Mouse (Mus musculus) lung, embryonic 14.5 days (tissue): ENCODE results near the gene Cxcl17. TPM values are rescaled to one million over a fixed set of nuclear protein-coding genes. Genes with fewer than 3 reads are reported as not detected.
A peak's percentile ranks its signal among the peaks of the same experiment; 100 is the strongest.
"Not testable (repeated sequence)": the region's sequence is repeated elsewhere in the genome, so short reads cannot be mapped to it uniquely, and the experiment has no call there.

Experiments
- ATAC-seq: fragments of 200-750 bp; cut with Nextera tagmentation; 2 replicates; pipeline ENCODE4 v1.8.0; 2017; ENCODE audit warnings: mild to moderate bottlenecking, moderate TSS enrichment, moderate library complexity; ENCODE audit not compliant: insufficient read depth
- DNase-seq: peaks from one replicate; pipeline ENCODE4 v3.0.0-alpha.2; 2015
- H3K27ac ChIP-seq: fragments of 300-500 bp; sonication (generic); 2 replicates; pipeline ENCODE4 v1.5.1; 2014; ENCODE audit warnings: low read depth, mild to moderate bottlenecking, moderate library complexity
- H3K27me3 ChIP-seq: fragments of 300-500 bp; sonication (generic); 2 replicates; pipeline ENCODE4 v1.6.1; 2014; ENCODE audit warnings: low read length, control low read depth; ENCODE audit not compliant: insufficient read depth
- H3K36me3 ChIP-seq: fragments of 300-500 bp; sonication (generic); 2 replicates; pipeline ENCODE4 v1.6.1; 2014; ENCODE audit warnings: control low read depth; ENCODE audit not compliant: insufficient read depth
- H3K4me1 ChIP-seq: fragments of 300-500 bp; sonication (generic); 2 replicates; pipeline ENCODE4 v1.6.1; 2014; ENCODE audit warnings: antibody characterized with exemption, control low read depth; ENCODE audit not compliant: insufficient read depth
- H3K4me2 ChIP-seq: fragments of 300-500 bp; sonication (generic); 2 replicates; pipeline ENCODE4 v1.6.1; 2014; ENCODE audit warnings: mild to moderate bottlenecking
- H3K4me3 ChIP-seq: fragments of 300-500 bp; sonication (generic); 2 replicates; pipeline ENCODE4 v1.5.1; 2014; ENCODE audit warnings: low read depth, low read length
- H3K9ac ChIP-seq: fragments of 300-500 bp; sonication (generic); 2 replicates; pipeline ENCODE4 v1.6.1; 2014
- H3K9me3 ChIP-seq: fragments of 300-500 bp; sonication (generic); 2 replicates; pipeline ENCODE4 v1.6.1; 2016; ENCODE audit warnings: low read depth, low read length, control low read depth
- CTCF ChIP-seq: IDR thresholded peaks from 2 replicates; pipeline ENCODE4 v1.5.1; 2016; ENCODE audit warnings: antibody characterized with exemption, low read depth
- WGBS: fragments of 180-500 bp; shearing (Covaris S2); extraction: QIAGEN DNeasy Blood & Tissue Kit; methylation state at CpG from one replicate; pipeline ENCODE4 v1.1.7; 2014; 5-methylcytosine and 5-hydroxymethylcytosine counted together
- polyA plus RNA-seq: library from polyadenylated mRNA; unstranded; fragments of >200 nt; fragmentation: Nextera tagmentation; extraction: Ambion mirVana; gene quantifications from 2 replicates; pipeline ENCODE4 v1.2.1, GENCODE M21; 2014

Gene Cxcl17
- polyA plus RNA-seq, 1 experiment from 2014 or later: not detected

- ATAC-seq (no peak), DNase-seq (no peak)
- Histone ChIP-seq H3K27ac (peak overlapping the region; percentile 16; the same call in 1 of the 2 replicates), H3K36me3 (no peaks in the 10 kb centered on the region), H3K4me3 (no peak overlapping the region), H3K4me2 (no peak overlapping the region), H3K9me3 (no peaks in the 10 kb centered on the region), H3K9ac (no peak overlapping the region), H3K4me1 (no peaks in the 10 kb centered on the region), H3K27me3 (no peaks in the 10 kb centered on the region)
- WGBS: 85% methylated on average over 9 of the region's 9 CpGs
- no peak for TF ChIP-seq CTCF
Observed at GRCm38 (mm10) chr7:25433781-25434560, 21.3 kb upstream of the Cxcl17 start.

- H3K4me1 ChIP-seq: no peaks in the 10 kb centered on the region
- H3K4me3 ChIP-seq: no peak overlapping the region
- peak overlapping the region; percentile 34 for H3K27ac ChIP-seq
- no peak overlapping the region for H3K9ac ChIP-seq
- H3K27me3 ChIP-seq: no peaks in the 10 kb centered on the region
- DNase-seq (peak; percentile 42), ATAC-seq (peak; percentile 62; the same call in 1 of the 2 replicates)
- no peak for TF ChIP-seq CTCF
- no peak overlapping the region for H3K4me2 ChIP-seq
- 13% methylated on average over 5 of the region's 5 CpGs for WGBS
- no peaks in the 10 kb centered on the region for H3K36me3 ChIP-seq
- H3K9me3 ChIP-seq: no peaks in the 10 kb centered on the region
Observed at GRCm38 (mm10) chr7:25433007-25433541, 20.4 kb upstream of the Cxcl17 start.

GRCm38 (mm10) chr7:25432381-25432780 lies 19.7 kb upstream of the Cxcl17 start:
- H3K9ac ChIP-seq: no peak overlapping the region
- H3K4me2 ChIP-seq: no peak overlapping the region
- H3K36me3 ChIP-seq: no peaks in the 10 kb centered on the region
- no peaks in the 10 kb centered on the region for H3K27me3 ChIP-seq
- H3K4me1 ChIP-seq: no peaks in the 10 kb centered on the region
- ATAC-seq (no peak), DNase-seq (no peak)
- H3K27ac ChIP-seq: no peak overlapping the region
- no peak for TF ChIP-seq CTCF
- H3K9me3 ChIP-seq: no peaks in the 10 kb centered on the region
- no peak overlapping the region for H3K4me3 ChIP-seq
- WGBS: 78% methylated on average over 6 of the region's 6 CpGs

- Histone ChIP-seq H3K27me3 (no peaks in the 10 kb centered on the region), H3K36me3 (no peaks in the 10 kb centered on the region), H3K4me3 (no peak overlapping the region), H3K4me1 (no peaks in the 10 kb centered on the region), H3K27ac (no peak overlapping the region), H3K9me3 (no peaks in the 10 kb centered on the region), H3K9ac (no peak overlapping the region), H3K4me2 (no peak overlapping the region)
- DNase-seq: no peak
- ATAC-seq: no peak
- WGBS: 68% methylated on average over 4 of the region's 4 CpGs
- TF ChIP-seq CTCF: no peak
Observed at GRCm38 (mm10) chr7:25429886-25430784, 17.4 kb upstream of the Cxcl17 start.

GRCm38 (mm10) chr7:25428321-25428720 lies 15.6 kb upstream of the Cxcl17 start:
- H3K4me3 ChIP-seq: no peak overlapping the region
- no peak overlapping the region for H3K9ac ChIP-seq
- no peak overlapping the region for H3K27ac ChIP-seq
- ATAC-seq (no peak), DNase-seq (no peak)
- no peak for TF ChIP-seq CTCF
- no peaks in the 10 kb centered on the region for H3K9me3 ChIP-seq
- WGBS: 91% methylated on average over 3 of the region's 3 CpGs
- H3K36me3 ChIP-seq: no peaks in the 10 kb centered on the region
- no peaks in the 10 kb centered on the region for H3K4me1 ChIP-seq
- no peaks in the 10 kb centered on the region for H3K27me3 ChIP-seq
- H3K4me2 ChIP-seq: no peak overlapping the region

- no peaks in the 10 kb centered on the region for H3K9me3 ChIP-seq
- no peak overlapping the region for H3K4me2 ChIP-seq
- no peak overlapping the region for H3K27ac ChIP-seq
- H3K4me3 ChIP-seq: no peak overlapping the region
- DNase-seq (no peak), ATAC-seq (no peak)
- peaks cover 3% of the 10 kb centered on the region; the same call in 1 of the 2 replicates for H3K27me3 ChIP-seq
- WGBS: 81% methylated on average over 5 of the region's 5 CpGs
- H3K36me3 ChIP-seq: no peaks in the 10 kb centered on the region
- no peak overlapping the region for H3K9ac ChIP-seq
- no peak for TF ChIP-seq CTCF
- H3K4me1 ChIP-seq: no peaks in the 10 kb centered on the region
Observed at GRCm38 (mm10) chr7:25427144-25427543, 14.5 kb upstream of the Cxcl17 start.

- not testable (repeated sequence) for H3K36me3 ChIP-seq, H3K9me3 ChIP-seq, H3K4me3 ChIP-seq, H3K27ac ChIP-seq, DNase-seq, H3K4me1 ChIP-seq, H3K27me3 ChIP-seq, H3K4me2 ChIP-seq, H3K9ac ChIP-seq, ATAC-seq
- WGBS: 83% methylated on average over 4 of the region's 4 CpGs
Observed at GRCm38 (mm10) chr7:25426380-25426779, 13.7 kb upstream of the Cxcl17 start.
